Mouse (Mus musculus): ENCODE data around the gene Camta1.

The Camta1 gene

DNA sequence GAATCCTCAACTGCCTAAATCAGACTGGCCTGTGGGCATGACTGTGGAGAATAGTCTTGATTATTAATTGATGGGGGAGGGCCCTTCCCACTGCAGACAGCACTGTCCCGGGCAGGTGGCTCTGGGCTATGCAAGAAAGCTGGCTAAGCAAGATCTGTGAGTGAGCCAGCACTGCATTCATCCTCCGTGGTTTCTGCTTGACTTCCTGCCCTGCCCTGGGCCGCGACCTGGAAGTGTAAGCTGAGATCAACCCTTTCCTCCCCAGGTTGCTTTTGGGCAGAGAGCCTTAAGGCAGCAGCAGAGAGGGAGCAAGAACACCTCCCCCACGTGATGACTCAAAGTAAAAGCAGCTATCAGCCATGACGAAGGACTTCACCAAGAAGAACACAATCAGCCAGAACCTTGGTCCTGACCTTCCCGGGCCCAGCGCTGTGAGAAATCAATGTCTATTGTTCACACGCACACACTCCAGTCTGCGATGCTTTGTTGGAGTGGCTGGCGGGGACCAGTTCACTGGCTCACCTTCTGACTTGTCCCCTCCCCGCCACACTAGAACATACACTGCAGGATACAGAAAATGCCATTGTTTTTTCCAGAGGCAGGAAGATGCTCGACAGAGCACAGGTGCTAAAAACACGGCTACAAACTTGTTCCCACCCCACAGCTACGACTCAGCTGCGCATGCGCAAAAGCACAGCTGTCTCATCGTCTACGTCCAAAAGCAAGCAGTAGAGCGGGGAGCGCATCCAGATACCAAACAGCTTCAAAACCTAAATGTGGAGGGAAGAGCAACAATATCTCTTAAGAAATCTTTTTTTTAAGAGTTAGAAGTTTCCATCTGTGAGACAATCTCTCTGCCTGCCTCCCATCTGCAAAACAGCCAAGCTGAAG, 243.0 kb downstream of the Camta1 start:
- DNase-seq (ENCODE audit: low read depth, low spot score) = no peak
- Histone ChIP-seq H3K36me3 (ENCODE audit: control insufficient read depth, insufficient read depth, low read length, poor library complexity, severe bottlenecking) (no peaks in the 10 kb centered on the region), H3K27me3 (ENCODE audit: control insufficient read depth, insufficient read depth, low read length, poor library complexity, severe bottlenecking) (no peaks in the 10 kb centered on the region)

DNA sequence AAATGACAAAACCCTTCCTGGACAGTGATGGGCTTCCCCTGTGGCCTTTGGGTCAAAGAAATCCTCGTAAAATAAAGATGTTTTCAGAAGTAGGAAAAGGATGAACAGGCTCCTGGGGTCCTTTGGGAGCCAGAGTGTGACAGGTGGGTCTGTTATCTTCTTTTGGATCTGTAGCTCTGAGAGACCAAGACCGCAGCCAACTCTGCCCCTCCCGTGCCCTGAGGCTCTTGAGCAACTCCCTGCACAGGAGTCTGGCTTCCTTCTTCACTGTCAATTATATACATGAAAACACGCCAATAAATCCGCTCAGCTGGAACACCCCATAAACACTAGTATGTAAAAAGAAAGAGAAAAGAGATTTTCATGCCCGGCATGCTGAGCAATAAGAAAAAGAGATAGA, 250.1 kb downstream of the Camta1 start:
- no peaks in the 10 kb centered on the region for H3K36me3 ChIP-seq (ENCODE audit: control insufficient read depth, insufficient read depth, low read length, poor library complexity, severe bottlenecking)
- no peak for DNase-seq (ENCODE audit: low read depth, low spot score)
- no peaks in the 10 kb centered on the region for H3K27me3 ChIP-seq (ENCODE audit: control insufficient read depth, insufficient read depth, low read length, poor library complexity, severe bottlenecking)

DNA sequence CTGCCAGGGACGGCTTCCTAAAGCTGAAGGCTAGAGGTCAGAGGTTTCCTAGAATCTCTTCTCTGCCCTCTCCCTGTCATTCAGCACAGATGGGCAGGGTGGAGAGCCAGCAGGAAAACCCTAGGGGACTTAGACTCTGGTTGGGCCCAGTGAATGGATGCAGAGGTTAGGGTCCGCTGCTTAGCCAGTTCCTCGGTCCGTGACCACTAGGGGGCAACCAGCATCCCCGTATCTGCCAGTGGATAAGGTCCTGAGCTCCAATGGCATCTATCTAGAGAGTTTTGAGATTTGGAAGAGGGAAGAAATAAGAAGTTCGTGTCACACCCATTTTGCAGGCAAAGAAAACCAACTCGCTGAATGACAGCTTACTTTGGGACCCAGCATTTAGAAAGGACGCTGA, 251.4 kb downstream of the Camta1 start:
- Histone ChIP-seq H3K36me3 (ENCODE audit: control insufficient read depth, insufficient read depth, low read length, poor library complexity, severe bottlenecking) (no peaks in the 10 kb centered on the region), H3K27me3 (ENCODE audit: control insufficient read depth, insufficient read depth, low read length, poor library complexity, severe bottlenecking) (no peaks in the 10 kb centered on the region)
- peak; percentile 3 for DNase-seq (ENCODE audit: low read depth, low spot score)

DNA sequence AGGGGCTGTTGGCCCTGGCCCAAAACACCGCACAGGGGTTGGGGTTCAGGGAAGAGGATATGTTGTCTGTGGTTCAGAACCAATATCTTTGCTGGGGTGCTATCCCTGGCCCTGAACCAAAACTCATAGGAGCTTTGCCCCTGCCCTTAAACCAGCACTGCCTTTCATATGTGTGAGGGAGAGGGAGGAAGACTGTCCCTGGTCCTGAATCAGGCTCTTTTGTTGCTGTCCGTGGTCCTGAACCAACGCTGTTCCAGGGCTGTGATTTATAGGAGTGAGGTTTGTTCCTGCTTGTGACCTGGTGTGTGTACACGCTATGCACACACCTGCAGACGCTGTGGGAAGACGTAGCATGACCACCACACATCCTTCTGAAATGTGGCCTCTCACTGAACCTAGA, 256.8 kb downstream of the Camta1 start:
- peak; percentile 1 for DNase-seq (ENCODE audit: low read depth, low spot score)
- Histone ChIP-seq H3K36me3 (ENCODE audit: control insufficient read depth, insufficient read depth, low read length, poor library complexity, severe bottlenecking) (no peaks in the 10 kb centered on the region), H3K27me3 (ENCODE audit: control insufficient read depth, insufficient read depth, low read length, poor library complexity, severe bottlenecking) (no peaks in the 10 kb centered on the region)

DNA sequence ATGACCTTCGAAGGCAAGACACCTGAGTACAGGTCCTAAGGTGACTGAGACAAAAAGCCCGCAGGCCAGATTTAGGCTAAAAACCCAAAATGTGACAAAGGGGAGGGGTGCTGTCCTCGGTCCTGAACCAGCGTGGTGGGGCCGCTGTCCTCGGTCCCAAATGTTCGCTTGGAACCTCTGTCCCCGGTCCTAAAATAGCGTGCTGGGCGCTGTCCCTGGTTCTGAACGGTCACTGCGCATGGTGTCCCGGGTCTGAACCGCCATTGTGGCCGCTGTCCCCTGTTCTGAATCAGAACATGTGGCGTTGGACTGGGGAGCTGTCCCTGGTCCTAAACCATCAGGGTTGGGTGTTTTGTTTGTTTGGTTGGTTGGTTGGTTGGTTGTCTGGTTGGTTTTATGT, 257.2 kb downstream of the Camta1 start:
- DNase-seq (ENCODE audit: low read depth, low spot score) = peak; percentile 1
- Histone ChIP-seq H3K27me3 (ENCODE audit: control insufficient read depth, insufficient read depth, low read length, poor library complexity, severe bottlenecking) (no peaks in the 10 kb centered on the region), H3K36me3 (ENCODE audit: control insufficient read depth, insufficient read depth, low read length, poor library complexity, severe bottlenecking) (no peaks in the 10 kb centered on the region)

DNA sequence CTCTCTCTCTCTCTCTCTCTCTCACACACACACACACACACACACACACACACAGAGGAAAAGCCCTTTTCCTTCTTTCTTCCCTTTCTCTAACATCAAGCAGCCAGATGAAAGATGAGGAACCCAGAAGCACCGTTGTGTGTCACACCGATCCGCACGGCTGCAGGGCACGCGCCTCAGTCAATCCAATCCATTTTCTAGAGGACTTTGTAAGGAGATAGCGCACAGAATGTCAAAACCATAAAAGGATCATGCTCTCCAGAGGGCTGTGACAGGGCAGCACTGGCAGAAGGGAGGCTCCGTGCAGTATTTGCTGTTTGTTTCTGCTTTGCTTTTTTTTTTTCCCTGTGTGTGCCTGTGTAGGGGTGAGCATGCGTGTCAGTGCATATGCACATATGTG, 258.1 kb downstream of the Camta1 start:
- DNase-seq (ENCODE audit: low read depth, low spot score) = no peak
- Histone ChIP-seq H3K27me3 (ENCODE audit: control insufficient read depth, insufficient read depth, low read length, poor library complexity, severe bottlenecking) (no peaks in the 10 kb centered on the region), H3K36me3 (ENCODE audit: control insufficient read depth, insufficient read depth, low read length, poor library complexity, severe bottlenecking) (no peaks in the 10 kb centered on the region)

DNA sequence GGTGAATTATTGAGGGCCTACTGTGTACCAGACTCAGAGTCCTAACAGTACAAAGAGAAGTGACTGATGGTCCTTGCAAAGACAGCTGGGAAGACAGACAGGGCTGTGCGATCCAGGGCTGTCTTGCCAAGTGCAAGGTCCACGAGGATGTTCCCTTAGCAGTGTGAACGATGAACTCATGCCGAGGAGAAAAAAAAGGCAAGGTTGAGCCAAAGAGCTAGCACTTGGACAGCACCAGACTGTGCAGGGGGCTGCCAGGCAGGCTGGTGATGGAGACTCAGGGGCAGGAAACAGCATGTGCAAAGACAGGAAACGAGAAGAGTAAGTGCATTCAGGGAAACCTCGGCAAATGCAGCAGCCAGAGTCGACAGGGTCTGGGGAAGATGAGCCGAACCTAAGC, 266.6 kb downstream of the Camta1 start:
- Histone ChIP-seq H3K36me3 (ENCODE audit: control insufficient read depth, insufficient read depth, low read length, poor library complexity, severe bottlenecking) (no peaks in the 10 kb centered on the region), H3K27me3 (ENCODE audit: control insufficient read depth, insufficient read depth, low read length, poor library complexity, severe bottlenecking) (no peaks in the 10 kb centered on the region)
- no peak for DNase-seq (ENCODE audit: low read depth, low spot score)

DNA sequence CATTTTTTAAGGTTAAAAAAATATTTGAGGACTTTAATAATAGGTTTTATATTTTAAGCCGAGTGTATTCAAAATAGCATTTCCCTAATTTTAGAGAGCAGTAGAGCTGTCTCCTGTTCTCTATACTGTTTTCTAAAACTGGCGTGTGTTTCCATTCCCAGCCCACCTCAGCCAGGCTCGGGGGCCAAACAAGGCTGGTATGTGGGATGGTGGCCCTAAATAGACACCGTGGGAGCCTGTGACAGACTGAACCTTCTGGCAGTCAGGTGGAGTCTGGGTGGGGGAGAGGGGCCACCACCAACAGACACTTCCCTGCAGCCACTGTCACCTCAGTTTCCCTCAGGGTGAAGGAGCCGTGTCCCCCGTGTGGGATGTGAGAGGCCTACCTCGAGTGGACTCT, 268.6 kb downstream of the Camta1 start:
- Histone ChIP-seq H3K36me3 (ENCODE audit: control insufficient read depth, insufficient read depth, low read length, poor library complexity, severe bottlenecking) (no peaks in the 10 kb centered on the region), H3K27me3 (ENCODE audit: control insufficient read depth, insufficient read depth, low read length, poor library complexity, severe bottlenecking) (no peaks in the 10 kb centered on the region)
- no peak for DNase-seq (ENCODE audit: low read depth, low spot score)

DNA sequence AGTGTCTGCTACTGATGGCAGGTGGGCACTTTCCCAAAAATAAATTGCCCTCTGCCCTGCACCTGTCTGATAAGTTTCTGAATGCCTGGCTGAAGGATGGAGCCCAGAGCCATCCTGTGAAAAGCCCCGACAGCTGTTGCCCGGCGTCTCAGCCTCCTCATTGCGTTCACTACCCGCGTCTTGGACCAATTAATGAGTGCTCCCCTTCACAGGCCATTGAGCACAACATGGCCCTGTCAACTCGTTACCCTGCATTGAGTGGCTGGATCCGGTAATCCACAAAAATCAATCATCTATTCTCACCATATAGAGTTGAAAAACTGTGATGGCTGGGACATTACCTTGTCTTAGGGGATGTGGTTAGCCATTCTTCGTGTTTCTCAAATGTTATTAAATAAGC, 275.6 kb downstream of the Camta1 start:
- DNase-seq (ENCODE audit: low read depth, low spot score) = no peak
- no peaks in the 10 kb centered on the region for H3K36me3 ChIP-seq (ENCODE audit: control insufficient read depth, insufficient read depth, low read length, poor library complexity, severe bottlenecking)
- H3K27me3 ChIP-seq (ENCODE audit: control insufficient read depth, insufficient read depth, low read length, poor library complexity, severe bottlenecking) = no peaks in the 10 kb centered on the region

DNA sequence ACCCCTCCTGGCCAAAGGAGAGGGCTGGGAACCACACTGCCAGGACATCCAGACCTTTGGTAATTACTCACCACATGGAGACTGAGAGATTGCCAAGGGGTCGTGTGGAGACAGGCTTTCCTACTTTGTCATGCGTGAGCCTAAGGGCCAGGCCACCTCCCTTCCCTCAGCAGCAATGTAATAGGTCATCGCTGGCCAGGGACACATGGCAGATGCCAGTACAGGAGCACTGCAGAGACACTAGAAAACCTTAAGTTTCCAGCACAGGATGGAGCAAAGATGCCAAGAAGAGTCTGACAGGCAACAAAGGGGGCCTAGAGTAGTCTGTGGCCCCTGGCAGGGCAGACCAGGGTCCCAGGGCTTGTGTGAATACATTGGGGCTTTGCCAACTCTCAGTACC, 283.7 kb downstream of the Camta1 start:
- Histone ChIP-seq H3K27me3 (ENCODE audit: control insufficient read depth, insufficient read depth, low read length, poor library complexity, severe bottlenecking) (no peaks in the 10 kb centered on the region), H3K36me3 (ENCODE audit: control insufficient read depth, insufficient read depth, low read length, poor library complexity, severe bottlenecking) (no peaks in the 10 kb centered on the region)
- DNase-seq (ENCODE audit: low read depth, low spot score) = no peak

DNA sequence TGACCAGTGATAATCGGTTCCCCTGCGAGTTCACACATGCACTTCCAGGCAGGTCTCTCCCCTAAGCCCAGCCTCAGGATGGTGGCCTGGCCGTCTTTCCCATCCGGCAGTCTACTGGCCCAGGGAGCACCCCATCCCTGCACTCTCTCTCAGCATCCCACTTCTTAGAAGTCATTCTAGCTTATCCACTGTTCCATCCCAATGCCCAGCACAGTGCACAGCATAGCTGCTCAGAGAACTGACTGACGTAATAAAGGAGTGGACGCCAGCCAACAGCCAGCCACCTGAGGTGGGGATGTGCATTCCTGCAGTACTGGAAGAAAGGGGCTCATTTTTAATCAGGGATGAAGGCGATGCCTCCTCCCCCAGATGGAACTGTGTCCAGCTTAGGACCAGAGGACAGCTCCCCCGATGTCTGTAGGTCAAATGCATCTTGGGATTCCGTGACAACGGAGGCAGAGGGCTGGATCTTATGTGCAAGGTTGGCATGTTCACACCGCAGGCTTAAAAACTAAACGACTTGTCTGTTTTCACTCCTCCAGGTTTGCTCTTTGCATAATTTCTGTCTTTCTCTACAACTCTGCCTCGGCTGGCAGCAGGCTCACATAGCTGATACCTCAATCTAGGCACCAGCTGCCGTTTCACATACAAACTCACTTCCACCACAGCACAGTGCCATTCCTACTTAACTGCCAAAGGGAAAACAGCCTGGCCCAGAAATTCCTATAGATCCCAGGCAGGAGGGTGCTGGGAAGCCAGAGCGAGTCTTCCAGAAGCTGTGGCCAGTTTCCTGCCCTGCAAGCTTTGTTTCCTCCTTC, 285.2 kb downstream of the Camta1 start:
- H3K27me3 ChIP-seq (ENCODE audit: control insufficient read depth, insufficient read depth, low read length, poor library complexity, severe bottlenecking) = no peaks in the 10 kb centered on the region
- DNase-seq (ENCODE audit: low read depth, low spot score) = no peak
- H3K36me3 ChIP-seq (ENCODE audit: control insufficient read depth, insufficient read depth, low read length, poor library complexity, severe bottlenecking) = no peaks in the 10 kb centered on the region

DNA sequence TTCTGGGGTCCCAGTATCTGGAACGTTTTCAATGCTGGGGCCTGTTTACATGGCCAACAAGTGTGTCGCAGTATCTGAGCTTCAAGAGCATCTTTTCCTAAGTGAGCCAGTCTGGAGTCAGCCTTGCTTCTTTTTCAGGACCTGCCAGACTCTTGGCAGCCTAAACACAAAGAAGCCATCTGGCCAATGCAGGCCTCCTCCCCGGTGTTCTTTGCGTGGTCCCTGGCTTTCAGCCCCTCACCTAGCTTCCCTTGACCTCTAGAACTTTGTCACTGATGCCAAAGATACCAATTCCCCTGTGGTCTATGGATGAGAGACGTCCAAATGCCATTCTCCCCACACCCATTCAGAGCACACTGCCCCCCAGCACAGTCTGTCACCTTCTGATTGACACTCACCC, 289.0 kb downstream of the Camta1 start:
- Histone ChIP-seq H3K36me3 (ENCODE audit: control insufficient read depth, insufficient read depth, low read length, poor library complexity, severe bottlenecking) (no peaks in the 10 kb centered on the region), H3K27me3 (ENCODE audit: control insufficient read depth, insufficient read depth, low read length, poor library complexity, severe bottlenecking) (no peaks in the 10 kb centered on the region)
- no peak for DNase-seq (ENCODE audit: low read depth, low spot score)

DNA sequence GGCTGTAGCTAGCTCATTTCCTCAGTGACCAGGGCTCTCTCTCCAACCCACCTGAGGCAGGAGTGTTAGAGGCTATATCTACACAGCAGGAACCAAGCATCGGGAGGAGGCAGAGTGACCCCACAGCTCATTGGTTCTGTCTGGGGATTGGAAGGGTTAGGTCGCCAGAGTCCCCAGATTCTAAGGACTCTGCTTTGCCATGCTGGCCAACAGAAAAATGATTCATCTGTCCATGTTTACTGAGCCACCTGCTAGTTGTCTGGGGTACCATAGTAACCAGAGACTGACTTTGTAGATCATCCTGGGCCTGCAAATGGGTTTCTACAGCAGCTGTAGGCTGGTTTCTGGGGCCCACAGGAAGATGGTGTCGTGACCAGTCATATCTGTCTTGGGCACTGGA, 292.1 kb downstream of the Camta1 start:
- Histone ChIP-seq H3K36me3 (ENCODE audit: control insufficient read depth, insufficient read depth, low read length, poor library complexity, severe bottlenecking) (no peaks in the 10 kb centered on the region), H3K27me3 (ENCODE audit: control insufficient read depth, insufficient read depth, low read length, poor library complexity, severe bottlenecking) (no peaks in the 10 kb centered on the region)
- no peak for DNase-seq (ENCODE audit: low read depth, low spot score)

DNA sequence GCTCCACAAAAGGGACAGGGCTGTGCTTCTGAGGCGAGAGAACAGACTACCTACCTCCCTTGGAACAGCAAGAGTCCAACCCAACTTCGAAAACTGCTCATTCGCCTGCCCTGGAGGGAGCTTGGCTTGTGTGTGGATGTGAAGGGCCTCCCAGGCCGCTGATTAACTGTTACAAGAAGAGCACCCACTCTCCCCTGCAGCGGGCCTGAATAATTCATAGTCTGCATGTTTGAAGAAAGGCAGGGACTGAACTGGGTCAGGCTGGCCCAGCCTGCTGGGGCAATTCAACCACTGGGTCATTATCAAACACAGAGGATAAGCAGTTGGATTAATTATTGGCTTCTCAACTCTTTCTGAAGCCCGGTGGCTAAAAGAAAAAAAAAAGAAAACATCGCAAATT, 292.8 kb downstream of the Camta1 start:
- no peaks in the 10 kb centered on the region for H3K36me3 ChIP-seq (ENCODE audit: control insufficient read depth, insufficient read depth, low read length, poor library complexity, severe bottlenecking)
- no peak for DNase-seq (ENCODE audit: low read depth, low spot score)
- H3K27me3 ChIP-seq (ENCODE audit: control insufficient read depth, insufficient read depth, low read length, poor library complexity, severe bottlenecking) = no peaks in the 10 kb centered on the region

DNA sequence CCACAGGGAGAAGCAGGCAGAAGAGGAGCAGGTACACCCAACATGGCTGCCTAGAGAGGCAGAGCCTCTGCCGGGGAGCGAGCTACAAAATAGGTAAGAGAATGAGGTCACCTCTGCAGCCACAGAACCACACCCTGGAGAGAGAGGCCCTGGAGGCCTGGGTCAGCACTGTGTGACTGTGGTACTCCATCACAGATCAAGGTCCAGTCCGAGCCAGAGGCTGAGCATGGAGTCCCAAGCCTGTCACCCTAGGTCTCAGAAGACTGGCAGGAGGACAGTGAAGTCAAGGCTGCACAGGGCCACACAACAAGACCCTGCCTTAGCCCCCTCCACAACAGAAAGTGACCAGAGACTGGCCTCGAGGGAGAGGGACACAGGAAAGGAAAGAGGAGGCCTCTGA, 294.6 kb downstream of the Camta1 start:
- H3K27me3 ChIP-seq (ENCODE audit: control insufficient read depth, insufficient read depth, low read length, poor library complexity, severe bottlenecking) = no peaks in the 10 kb centered on the region
- no peak for DNase-seq (ENCODE audit: low read depth, low spot score)

More for the DNA sequence above, 294.6 kb downstream of the Camta1 start:
- H3K36me3 ChIP-seq (ENCODE audit: control insufficient read depth, insufficient read depth, low read length, poor library complexity, severe bottlenecking) = no peaks in the 10 kb centered on the region
